Mouse (Mus musculus) limb, embryonic 10.5 days (tissue): ENCODE data around the gene Ptpro. TPM values are rescaled to one million over a fixed set of nuclear protein-coding genes. Genes with fewer than 3 reads are reported as not detected.

Experiments
- DNase-seq: peaks from one replicate; pipeline ENCODE4 v3.0.0-alpha.2; 2017; ENCODE audit warnings: low spot score
- H3K27ac ChIP-seq: fragments of 300-500 bp; sonication (generic); 2 replicates; pipeline ENCODE4 v1.5.1; 2016; ENCODE audit warnings: mild to moderate bottlenecking
- H3K27me3 ChIP-seq: fragments of 300-500 bp; sonication (generic); 2 replicates; pipeline ENCODE4 v1.6.1; 2016; ENCODE audit warnings: low read depth, mild to moderate bottlenecking; ENCODE audit not compliant: poor library complexity, severe bottlenecking
- H3K36me3 ChIP-seq: fragments of 300-500 bp; sonication (generic); 2 replicates; pipeline ENCODE4 v1.6.1; 2016; ENCODE audit warnings: mild to moderate bottlenecking, moderate library complexity
- H3K4me1 ChIP-seq: fragments of 300-500 bp; sonication (generic); 2 replicates; pipeline ENCODE4 v1.6.1; 2016
- H3K4me3 ChIP-seq: fragments of 300-500 bp; sonication (generic); 2 replicates; pipeline ENCODE4 v1.5.1; 2016; ENCODE audit warnings: mild to moderate bottlenecking, moderate library complexity
- H3K9me3 ChIP-seq: fragments of 300-500 bp; sonication (generic); replicated peaks from 2 replicates; pipeline ENCODE4 v1.6.1; 2016; ENCODE audit warnings: mild to moderate bottlenecking
- WGBS: fragments of 180-500 bp; shearing (Covaris S2); methylation state at CpG from one replicate; pipeline ENCODE4 v1.1.7; 2016; 5-methylcytosine and 5-hydroxymethylcytosine counted together
- polyA plus RNA-seq: library from polyadenylated mRNA; unstranded; fragments of >200 nt; fragmentation: Nextera tagmentation; extraction: Ambion mirVana; gene quantifications from 2 replicates; pipeline ENCODE4 v1.2.1, GENCODE M21; 2016

The Ptpro gene
- polyA plus RNA-seq, 1 experiment from 2014 or later = 0.10 TPM

GRCm38 (mm10) chr6:137411901-137412378, 159.8 kb downstream of the Ptpro start:
- DNase-seq = no peak
- no peaks in the 10 kb centered on the region for H3K27me3 ChIP-seq
- no peak overlapping the region for H3K27ac ChIP-seq
- no peak overlapping the region for H3K4me3 ChIP-seq
- WGBS = 47% methylated on average over 2 of the region's 2 CpGs
- H3K9me3 ChIP-seq = no peaks in the 10 kb centered on the region
- H3K4me1 ChIP-seq = 0 out of 2 replicates have a peak, but pooled peaks cover 3% of the 10 kb centered on the region
- H3K36me3 ChIP-seq = no peaks in the 10 kb centered on the region

GRCm38 (mm10) chr6:137413045-137413444, 160.9 kb downstream of the Ptpro start:
- 0 out of 2 replicates have a peak, but pooled peaks cover 3% of the 10 kb centered on the region for H3K4me1 ChIP-seq
- DNase-seq = no peak
- 85% methylated on average over 2 of the region's 2 CpGs for WGBS
- H3K36me3 ChIP-seq = no peaks in the 10 kb centered on the region
- no peak overlapping the region for H3K4me3 ChIP-seq
- no peaks in the 10 kb centered on the region for H3K9me3 ChIP-seq
- no peaks in the 10 kb centered on the region for H3K27me3 ChIP-seq
- H3K27ac ChIP-seq = no peak overlapping the region

GRCm38 (mm10) chr6:137414531-137415405, 162.6 kb downstream of the Ptpro start:
- no peaks in the 10 kb centered on the region for H3K36me3 ChIP-seq
- no peaks in the 10 kb centered on the region for H3K9me3 ChIP-seq
- no peak overlapping the region; the same call in 1 of the 2 replicates for H3K27ac ChIP-seq
- H3K4me1 ChIP-seq = 0 out of 2 replicates have a peak, but pooled peaks cover 3% of the 10 kb centered on the region
- H3K27me3 ChIP-seq = no peaks in the 10 kb centered on the region
- peak; percentile 46 for DNase-seq
- 65% methylated on average over 13 of the region's 13 CpGs for WGBS
- H3K4me3 ChIP-seq = no peak overlapping the region

- H3K27ac ChIP-seq = no peak overlapping the region
- no peak overlapping the region for H3K4me3 ChIP-seq
- no peaks in the 10 kb centered on the region for H3K36me3 ChIP-seq
- DNase-seq = no peak
- no peaks in the 10 kb centered on the region; the same call in 1 of the 2 replicates for H3K4me1 ChIP-seq
- WGBS = 85% methylated on average over 4 of the region's 4 CpGs
- no peaks in the 10 kb centered on the region for H3K9me3 ChIP-seq
- H3K27me3 ChIP-seq = no peaks in the 10 kb centered on the region
These were observed 170.7 kb downstream of the Ptpro start for GRCm38 (mm10) chr6:137422777-137423176.

GRCm38 (mm10) chr6:137423830-137424229, 171.7 kb downstream of the Ptpro start:
- 75% methylated on average over 10 of the region's 10 CpGs for WGBS
- H3K36me3 ChIP-seq = no peaks in the 10 kb centered on the region

GRCm38 (mm10) chr6:137425500-137426432, 173.6 kb downstream of the Ptpro start:
- no peak overlapping the region for H3K4me3 ChIP-seq
- H3K9me3 ChIP-seq = no peaks in the 10 kb centered on the region
- DNase-seq = no peak
- H3K4me1 ChIP-seq = no peaks in the 10 kb centered on the region; the same call in 1 of the 2 replicates
- H3K36me3 ChIP-seq = no peaks in the 10 kb centered on the region
- H3K27me3 ChIP-seq = no peaks in the 10 kb centered on the region
- no peak overlapping the region for H3K27ac ChIP-seq
- 65% methylated on average over 14 of the region's 14 CpGs for WGBS

More at GRCm38 (mm10) chr6:137423830-137424229, 171.7 kb downstream of the Ptpro start:
- DNase-seq = no peak
- no peaks in the 10 kb centered on the region; the same call in 1 of the 2 replicates for H3K4me1 ChIP-seq
- H3K27ac ChIP-seq = no peak overlapping the region
- H3K4me3 ChIP-seq = no peak overlapping the region
- no peaks in the 10 kb centered on the region for H3K9me3 ChIP-seq
- no peaks in the 10 kb centered on the region for H3K27me3 ChIP-seq

- peak overlapping the region; percentile 79 for H3K27ac ChIP-seq
- peak; percentile 38 for DNase-seq
- 78% methylated on average over 14 of the region's 14 CpGs for WGBS
These were observed 181.5 kb downstream of the Ptpro start for GRCm38 (mm10) chr6:137433521-137434137.

GRCm38 (mm10) chr6:137437486-137437885, 185.4 kb downstream of the Ptpro start:
- no peak overlapping the region for H3K27ac ChIP-seq
- H3K36me3 ChIP-seq = no peaks in the 10 kb centered on the region
- no peak for DNase-seq
- H3K27me3 ChIP-seq = no peaks in the 10 kb centered on the region
- H3K4me3 ChIP-seq = no peak overlapping the region
- 0 out of 2 replicates have a peak, but pooled peaks cover 6% of the 10 kb centered on the region for H3K4me1 ChIP-seq
- no peaks in the 10 kb centered on the region for H3K9me3 ChIP-seq
- WGBS = 78% methylated on average over 4 of the region's 4 CpGs

More at GRCm38 (mm10) chr6:137433521-137434137, 181.5 kb downstream of the Ptpro start:
- Histone ChIP-seq H3K4me1 (0 out of 2 replicates have a peak, but pooled peaks cover 6% of the 10 kb centered on the region), H3K9me3 (no peaks in the 10 kb centered on the region), H3K4me3 (no peak overlapping the region), H3K36me3 (no peaks in the 10 kb centered on the region), H3K27me3 (no peaks in the 10 kb centered on the region)

- 0 out of 2 replicates have a peak, but pooled peaks cover 6% of the 10 kb centered on the region for H3K4me1 ChIP-seq
- no peaks in the 10 kb centered on the region for H3K27me3 ChIP-seq
- no peak for DNase-seq
- no peak overlapping the region for H3K4me3 ChIP-seq
- 57% methylated on average over 16 of the region's 16 CpGs for WGBS
- no peaks in the 10 kb centered on the region for H3K9me3 ChIP-seq
- peak overlapping the region; percentile 47 for H3K27ac ChIP-seq
- no peaks in the 10 kb centered on the region for H3K36me3 ChIP-seq
These were observed 185.9 kb downstream of the Ptpro start for GRCm38 (mm10) chr6:137437902-137438580.

- WGBS = 88% methylated on average over 19 of the region's 19 CpGs
- H3K27me3 ChIP-seq = no peaks in the 10 kb centered on the region
These were observed 188.7 kb downstream of the Ptpro start for GRCm38 (mm10) chr6:137440559-137441486.

GRCm38 (mm10) chr6:137443089-137443488, 191.0 kb downstream of the Ptpro start:
- H3K27me3 ChIP-seq = no peaks in the 10 kb centered on the region
- H3K36me3 ChIP-seq = no peaks in the 10 kb centered on the region
- 90% methylated on average over 12 of the region's 12 CpGs for WGBS
- H3K9me3 ChIP-seq = no peaks in the 10 kb centered on the region
- 0 out of 2 replicates have a peak, but pooled peaks cover under 1% of the 10 kb centered on the region for H3K4me1 ChIP-seq
- no peak overlapping the region for H3K4me3 ChIP-seq
- no peak for DNase-seq
- no peak overlapping the region for H3K27ac ChIP-seq

More at GRCm38 (mm10) chr6:137440559-137441486, 188.7 kb downstream of the Ptpro start:
- Histone ChIP-seq H3K36me3 (no peaks in the 10 kb centered on the region), H3K27ac (no peak overlapping the region), H3K4me1 (0 out of 2 replicates have a peak, but pooled peaks cover 3% of the 10 kb centered on the region), H3K4me3 (no peak overlapping the region), H3K9me3 (no peaks in the 10 kb centered on the region)
- DNase-seq = no peak
